In genomic region chr15:98993093-98993793, GRCm38 (mm10) we compare ENCODE assay signal across 8 mouse cellular contexts. TPM values are rescaled to one million over a fixed set of nuclear protein-coding genes. Genes with fewer than 3 reads are reported as not detected.
A peak's percentile ranks its signal among the peaks of the same experiment; 100 is the strongest.
DNase-seq lines count a peak whose midpoint lies in the region; ATAC-seq and TF ChIP-seq lines count a peak whose summit lies in the region.

No protein-coding gene starts in this region.

- peak overlapping the region; percentile 26 for H3K9ac ChIP-seq in embryonic facial prominence, embryonic 15.5 days
- peak overlapping the region; percentile 63 for H3K9ac ChIP-seq in kidney, embryonic 14.5 days (ENCODE audit: low read depth, low read length)
- peak overlapping the region; percentile 55 for H3K9ac ChIP-seq in limb, embryonic 14.5 days (ENCODE audit: low read depth, low read length, severe bottlenecking)
- peak overlapping the region; percentile 82 for H3K9ac ChIP-seq in midbrain, embryonic 16.5 days (ENCODE audit: low read depth, low read length)

- peak; percentile 93 for TF ChIP-seq CTCF in bone marrow, adult 2 months (IDR thresholded peaks at IDR 0.05; ENCODE audit: control insufficient read depth, insufficient read depth, low read length)
- TF ChIP-seq CTCF in spleen, adult 2 months (IDR thresholded peaks at IDR 0.05; ENCODE audit: extremely low read depth, insufficient read depth, insufficient read length, insufficient replicate concordance), result peak; percentile 98

- peak; percentile 95 for DNase-seq in A20 (ENCODE audit: low read depth, low spot score)
- peak; percentile 97 for DNase-seq in heart, embryonic 10.5 days (ENCODE audit: low spot score)
- peak; percentile 83 for DNase-seq in limb, embryonic 14.5 days (ENCODE audit: low spot score)
- DNase-seq in spleen, adult 2 months (ENCODE audit: low read depth in 1 of 2, low spot score in 2 of 2), result peak; percentile 71 to 91

- peaks cover 1% of the 10 kb centered on the region; the same call in 1 of the 2 replicates for H3K4me1 ChIP-seq in bone marrow, adult 2 months (ENCODE audit: control insufficient read depth, insufficient read depth, low read length)
- H3K4me1 ChIP-seq in embryonic facial prominence, embryonic 15.5 days, result peaks cover 45% of the 10 kb centered on the region
- peaks cover 79% of the 10 kb centered on the region for H3K4me1 ChIP-seq in heart, embryonic 10.5 days
- H3K4me1 ChIP-seq in kidney, embryonic 14.5 days (ENCODE audit: control insufficient read depth, insufficient read depth, low read length), result peaks cover 9% of the 10 kb centered on the region
- H3K4me1 ChIP-seq in limb, embryonic 14.5 days (ENCODE audit: control insufficient read depth, insufficient read depth, low read length), result peaks cover 14% of the 10 kb centered on the region
- peaks cover 40% of the 10 kb centered on the region for H3K4me1 ChIP-seq in midbrain, embryonic 16.5 days (ENCODE audit: control insufficient read depth, insufficient read depth, low read length)
- peaks cover 3% of the 10 kb centered on the region; the same call in 1 of the 2 replicates for H3K4me1 ChIP-seq in spleen, adult 2 months (ENCODE audit: control insufficient read depth, insufficient read depth, insufficient read length)

- peak overlapping the region; percentile 65 for H3K4me3 ChIP-seq in bone marrow, adult 2 months (replicated peaks; ENCODE audit: control insufficient read depth, low read depth, low read length)
- peak overlapping the region; percentile 47 for H3K4me3 ChIP-seq in embryonic facial prominence, embryonic 15.5 days (replicated peaks)
- H3K4me3 ChIP-seq in heart, embryonic 10.5 days, result peak overlapping the region; percentile 53
- peak overlapping the region; percentile 38 for H3K4me3 ChIP-seq in kidney, embryonic 14.5 days (ENCODE audit: low read length)
- H3K4me3 ChIP-seq in limb, embryonic 14.5 days (replicated peaks; ENCODE audit: low read length), result peak overlapping the region; percentile 39
- H3K4me3 ChIP-seq in midbrain, embryonic 16.5 days (ENCODE audit: low read depth, low read length), result peak overlapping the region; percentile 48
- H3K4me3 ChIP-seq in spleen, adult 2 months (ENCODE audit: extremely low read depth, insufficient read depth, insufficient read length), result peak overlapping the region; percentile 58

- H3K4me2 ChIP-seq in embryonic facial prominence, embryonic 15.5 days (replicated peaks), result peak overlapping the region; percentile 65
- H3K4me2 ChIP-seq in kidney, embryonic 14.5 days (replicated peaks; ENCODE audit: low read depth, low read length), result peak overlapping the region; percentile 64
- H3K4me2 ChIP-seq in limb, embryonic 14.5 days (replicated peaks; ENCODE audit: low read depth, low read length, severe bottlenecking), result peak overlapping the region; percentile 73
- peak overlapping the region; percentile 93 for H3K4me2 ChIP-seq in midbrain, embryonic 16.5 days (ENCODE audit: low read length)

- 3% methylated on average over 35 of the region's 35 CpGs for WGBS in bone marrow, adult 2 months
- 4% methylated on average over 35 of the region's 35 CpGs for WGBS in embryonic facial prominence, embryonic 15.5 days
- 6% methylated on average over 35 of the region's 35 CpGs for WGBS in heart, embryonic 10.5 days
- WGBS in kidney, embryonic 14.5 days, result 6% methylated on average over 35 of the region's 35 CpGs
- WGBS in limb, embryonic 14.5 days, result 5% methylated on average over 35 of the region's 35 CpGs
- 1% methylated on average over 35 of the region's 35 CpGs for WGBS in midbrain, embryonic 16.5 days
- 3% methylated on average over 35 of the region's 35 CpGs for WGBS in spleen, adult 2 months

- peak overlapping the region; percentile 77 for H3K27ac ChIP-seq in bone marrow, adult 2 months (ENCODE audit: control insufficient read depth, insufficient read depth, low read depth, low read length, poor library complexity)
- H3K27ac ChIP-seq in embryonic facial prominence, embryonic 15.5 days (replicated peaks), result peak overlapping the region; percentile 94
- H3K27ac ChIP-seq in heart, embryonic 10.5 days, result peak overlapping the region; percentile 94
- H3K27ac ChIP-seq in kidney, embryonic 14.5 days (ENCODE audit: low read depth, low read length), result peak overlapping the region; percentile 94
- H3K27ac ChIP-seq in limb, embryonic 14.5 days (replicated peaks; ENCODE audit: low read depth, low read length), result peak overlapping the region; percentile 92
- peak overlapping the region; percentile 98 for H3K27ac ChIP-seq in midbrain, embryonic 16.5 days (ENCODE audit: low read length)
- peak overlapping the region; percentile 87 for H3K27ac ChIP-seq in spleen, adult 2 months (ENCODE audit: insufficient read depth, low read length)

- TF ChIP-seq POLR2A in bone marrow, adult 2 months (IDR thresholded peaks at IDR 0.05; ENCODE audit: borderline replicate concordance, control insufficient read depth, low read depth, low read length), result peak; percentile 79; the same call in 1 of the 2 replicates
- 0 out of 2 replicates have a peak, but pooled peaks have one; percentile 33 for TF ChIP-seq POLR2A in limb, embryonic 14.5 days (IDR thresholded peaks at IDR 0.05; ENCODE audit: borderline replicate concordance, extremely low read depth, insufficient read depth, insufficient read length)
- peak; percentile 14 for TF ChIP-seq POLR2A in spleen, adult 2 months (IDR thresholded peaks at IDR 0.05; ENCODE audit: low read depth, low read length)

- ATAC-seq in embryonic facial prominence, embryonic 15.5 days (ENCODE audit: insufficient number of reproducible peaks, low FRiP score, low TSS enrichment, low read depth), result peak; percentile 91
- ATAC-seq in kidney, embryonic 14.5 days (ENCODE audit: low FRiP score, low TSS enrichment), result peak; percentile 94
- peak; percentile 91 for ATAC-seq in limb, embryonic 14.5 days (ENCODE audit: low FRiP score, low read depth)
- ATAC-seq in midbrain, embryonic 16.5 days, result peak; percentile 89

- H3K27me3 ChIP-seq in embryonic facial prominence, embryonic 15.5 days, result no peaks in the 10 kb centered on the region
- H3K27me3 ChIP-seq in heart, embryonic 10.5 days (ENCODE audit: insufficient read depth, poor library complexity, severe bottlenecking), result no peaks in the 10 kb centered on the region
- H3K27me3 ChIP-seq in kidney, embryonic 14.5 days (ENCODE audit: control insufficient read depth, insufficient read depth, low read length), result no peaks in the 10 kb centered on the region
- no peaks in the 10 kb centered on the region for H3K27me3 ChIP-seq in limb, embryonic 14.5 days (ENCODE audit: control insufficient read depth, insufficient read depth, low read length)
- H3K27me3 ChIP-seq in midbrain, embryonic 16.5 days (ENCODE audit: control insufficient read depth, insufficient read depth, low read depth, low read length), result no peaks in the 10 kb centered on the region
- H3K27me3 ChIP-seq in spleen, adult 2 months (ENCODE audit: control insufficient read depth, insufficient read depth, low read length), result 0 out of 2 replicates have a peak, but pooled peaks cover 1% of the 10 kb centered on the region

- no peaks in the 10 kb centered on the region for H3K36me3 ChIP-seq in embryonic facial prominence, embryonic 15.5 days
- no peaks in the 10 kb centered on the region for H3K36me3 ChIP-seq in heart, embryonic 10.5 days
- no peaks in the 10 kb centered on the region for H3K36me3 ChIP-seq in kidney, embryonic 14.5 days (ENCODE audit: control insufficient read depth, insufficient read depth, low read length)
- H3K36me3 ChIP-seq in limb, embryonic 14.5 days (ENCODE audit: control insufficient read depth, insufficient read depth, low read length), result no peaks in the 10 kb centered on the region
- H3K36me3 ChIP-seq in midbrain, embryonic 16.5 days (ENCODE audit: control insufficient read depth, insufficient read depth, low read length), result no peaks in the 10 kb centered on the region
- no peaks in the 10 kb centered on the region for H3K36me3 ChIP-seq in spleen, adult 2 months (ENCODE audit: control insufficient read depth, insufficient read depth, low read length)

- no peaks in the 10 kb centered on the region for H3K9me3 ChIP-seq in embryonic facial prominence, embryonic 15.5 days (replicated peaks)
- no peaks in the 10 kb centered on the region for H3K9me3 ChIP-seq in heart, embryonic 10.5 days
- no peaks in the 10 kb centered on the region for H3K9me3 ChIP-seq in kidney, embryonic 14.5 days (ENCODE audit: control insufficient read depth, low read length)
- no peaks in the 10 kb centered on the region for H3K9me3 ChIP-seq in limb, embryonic 14.5 days (ENCODE audit: control insufficient read depth, low read length)
- no peaks in the 10 kb centered on the region for H3K9me3 ChIP-seq in midbrain, embryonic 16.5 days (replicated peaks; ENCODE audit: control insufficient read depth, low read length, poor library complexity, severe bottlenecking)

RNA-seq across cellular contexts. Expression of gene Tuba1c, which starts 36.4 kb away (rescaled TPM):
- polyA plus RNA-seq in bone marrow, adult 2 months (2011; ENCODE audit: insufficient read depth, insufficient read length, low replicate concordance, missing spikeins), result 168 and 176 TPM in 2 replicates
- 131 and 134 TPM in 2 replicates for polyA plus RNA-seq in embryonic facial prominence, embryonic 15.5 days (2015; fragmentation: Nextera tagmentation; extraction: Ambion mirVana)
- 172 and 183 TPM in 2 replicates for polyA plus RNA-seq in heart, embryonic 10.5 days (2016; fragmentation: Nextera tagmentation; extraction: Ambion mirVana)
- 187 and 196 TPM in 2 replicates for polyA plus RNA-seq in kidney, embryonic 14.5 days (2014; fragmentation: Nextera tagmentation; extraction: Ambion mirVana)
- 192 and 293 TPM in 2 replicates for polyA plus RNA-seq in limb, embryonic 14.5 days (2012; rRNA removed)
- 150 and 162 TPM in 2 replicates for polyA plus RNA-seq in limb, embryonic 14.5 days (2014; fragmentation: Nextera tagmentation; extraction: Ambion mirVana)
- polyA plus RNA-seq in midbrain, embryonic 16.5 days (2015; fragmentation: Nextera tagmentation; extraction: Ambion mirVana), result 11.6 and 12.5 TPM in 2 replicates
- 119 and 126 TPM in 2 replicates for polyA plus RNA-seq in spleen, adult 2 months (2012; rRNA removed)

RNA-seq across cellular contexts. Expression of gene Tuba1a, which starts 39.7 kb away (rescaled TPM):
- 22.2 and 97.6 TPM in 2 replicates for polyA plus RNA-seq in bone marrow, adult 2 months (2011; ENCODE audit: insufficient read depth, insufficient read length, low replicate concordance, missing spikeins)
- 1,473 and 1,543 TPM in 2 replicates for polyA plus RNA-seq in embryonic facial prominence, embryonic 15.5 days (2015; fragmentation: Nextera tagmentation; extraction: Ambion mirVana)
- polyA plus RNA-seq in heart, embryonic 10.5 days (2016; fragmentation: Nextera tagmentation; extraction: Ambion mirVana), result 1,319 and 1,394 TPM in 2 replicates
- polyA plus RNA-seq in kidney, embryonic 14.5 days (2014; fragmentation: Nextera tagmentation; extraction: Ambion mirVana), result 891 and 921 TPM in 2 replicates
- polyA plus RNA-seq in limb, embryonic 14.5 days (2012; rRNA removed), result 1,030 and 1,250 TPM in 2 replicates
- 1,263 and 1,288 TPM in 2 replicates for polyA plus RNA-seq in limb, embryonic 14.5 days (2014; fragmentation: Nextera tagmentation; extraction: Ambion mirVana)
- polyA plus RNA-seq in midbrain, embryonic 16.5 days (2015; fragmentation: Nextera tagmentation; extraction: Ambion mirVana), result 17,735 and 17,910 TPM in 2 replicates
- 116 and 126 TPM in 2 replicates for polyA plus RNA-seq in spleen, adult 2 months (2012; rRNA removed)

RNA-seq across cellular contexts. Expression of gene Gm49450, which starts 39.9 kb away (rescaled TPM):
- not detected in 2 replicates for polyA plus RNA-seq in bone marrow, adult 2 months (2011; ENCODE audit: insufficient read depth, insufficient read length, low replicate concordance, missing spikeins)
- polyA plus RNA-seq in embryonic facial prominence, embryonic 15.5 days (2015; fragmentation: Nextera tagmentation; extraction: Ambion mirVana), result not detected in 2 replicates
- polyA plus RNA-seq in heart, embryonic 10.5 days (2016; fragmentation: Nextera tagmentation; extraction: Ambion mirVana), result not detected in 2 replicates
- polyA plus RNA-seq in kidney, embryonic 14.5 days (2014; fragmentation: Nextera tagmentation; extraction: Ambion mirVana), result not detected in 2 replicates
- 15.1 and 159 TPM in 2 replicates for polyA plus RNA-seq in limb, embryonic 14.5 days (2012; rRNA removed)
- not detected in 2 replicates for polyA plus RNA-seq in limb, embryonic 14.5 days (2014; fragmentation: Nextera tagmentation; extraction: Ambion mirVana)
- not detected in 2 replicates for polyA plus RNA-seq in midbrain, embryonic 16.5 days (2015; fragmentation: Nextera tagmentation; extraction: Ambion mirVana)
- polyA plus RNA-seq in spleen, adult 2 months (2012; rRNA removed), result 16.3 and 63.6 TPM in 2 replicates

RNA-seq across cellular contexts. Expression of gene Tuba1b, which starts 58.9 kb away (rescaled TPM):
- 812 and 942 TPM in 2 replicates for polyA plus RNA-seq in bone marrow, adult 2 months (2011; ENCODE audit: insufficient read depth, insufficient read length, low replicate concordance, missing spikeins)
- polyA plus RNA-seq in embryonic facial prominence, embryonic 15.5 days (2015; fragmentation: Nextera tagmentation; extraction: Ambion mirVana), result 1,427 and 1,514 TPM in 2 replicates
- polyA plus RNA-seq in heart, embryonic 10.5 days (2016; fragmentation: Nextera tagmentation; extraction: Ambion mirVana), result 1,935 and 2,007 TPM in 2 replicates
- 1,971 and 2,088 TPM in 2 replicates for polyA plus RNA-seq in kidney, embryonic 14.5 days (2014; fragmentation: Nextera tagmentation; extraction: Ambion mirVana)
- polyA plus RNA-seq in limb, embryonic 14.5 days (2012; rRNA removed), result 2,384 and 3,894 TPM in 2 replicates
- 1,587 and 1,605 TPM in 2 replicates for polyA plus RNA-seq in limb, embryonic 14.5 days (2014; fragmentation: Nextera tagmentation; extraction: Ambion mirVana)
- 1,165 and 1,361 TPM in 2 replicates for polyA plus RNA-seq in midbrain, embryonic 16.5 days (2015; fragmentation: Nextera tagmentation; extraction: Ambion mirVana)
- 694 and 1,212 TPM in 2 replicates for polyA plus RNA-seq in spleen, adult 2 months (2012; rRNA removed)

Comparison
In these comparisons a context has a peak if more than half of its experiments do, and no peak if none do; other contexts are left out.
1. Peak in every context shown above with its lines: DNase-seq, ATAC-seq, H3K4me3 ChIP-seq and H3K27ac ChIP-seq.
2. POLR2A ChIP-seq: peak in every context shown above with its lines; median percentile 79 in bone marrow, adult 2 months; 33 in limb, embryonic 14.5 days; 14 in spleen, adult 2 months.
3. H3K9ac ChIP-seq: peak in every context shown above with its lines; median percentile 82 in midbrain, embryonic 16.5 days; 63 in kidney, embryonic 14.5 days; 55 in limb, embryonic 14.5 days; 26 in embryonic facial prominence, embryonic 15.5 days.
4. RNA of gene Tuba1a, which starts 39.7 kb away (polyA plus RNA-seq): 17,735 to 17,910 TPM in midbrain, embryonic 16.5 days; 1,473 to 1,543 TPM in embryonic facial prominence, embryonic 15.5 days, 1,319 to 1,394 TPM in heart, embryonic 10.5 days, 1,030 to 1,288 TPM in limb, embryonic 14.5 days, 891 to 921 TPM in kidney, embryonic 14.5 days, 116 to 126 TPM in spleen, adult 2 months and 22.2 to 97.6 TPM in bone marrow, adult 2 months; every median in the first group is over 10 times any median in the second.